Mouse (Mus musculus): ENCODE results near the gene Gstm6. TPM values are rescaled to one million over a fixed set of nuclear protein-coding genes. Genes with fewer than 3 reads are reported as not detected.

Gstm6 gene
- polyA plus RNA-seq (2017; shearing (Covaris generic)) = not detected

DNA sequence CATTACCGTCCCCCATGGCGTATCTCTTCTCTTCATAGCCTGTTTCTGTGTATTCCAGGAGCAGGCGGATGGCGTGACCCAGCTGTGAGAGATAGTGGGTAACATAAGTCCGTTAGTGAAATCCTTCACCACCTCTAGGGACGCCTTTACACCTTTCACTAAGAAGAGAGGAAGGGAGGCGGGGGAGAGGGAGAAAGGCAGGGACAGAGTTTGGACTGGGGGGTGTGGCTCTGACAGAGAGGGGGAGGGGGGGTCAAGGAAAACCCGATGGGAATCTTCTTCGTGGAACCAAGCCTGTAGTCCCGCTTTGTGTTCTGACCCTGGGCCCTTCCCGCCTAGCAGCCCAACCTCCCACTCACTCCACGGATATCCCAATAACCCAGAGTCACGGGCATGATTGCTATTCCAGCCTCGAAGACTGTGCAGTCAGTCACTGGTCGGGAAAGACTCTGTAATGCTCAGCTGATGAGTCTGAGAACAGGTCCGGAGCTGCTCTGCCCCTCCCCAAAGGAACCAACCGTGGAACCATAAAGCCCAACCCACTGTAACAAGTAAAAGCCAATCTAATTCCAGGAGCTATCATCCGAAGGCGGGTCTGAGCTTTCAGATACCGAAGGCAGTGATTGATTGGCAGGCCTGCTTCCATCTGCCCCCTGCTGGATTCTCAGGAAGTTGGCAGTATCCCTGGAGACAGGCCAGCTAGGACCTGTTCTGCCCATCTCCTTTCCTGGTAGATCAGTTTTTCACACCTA lies at the start of gene Gstm6:
Gene Gstm6, minus strand, starts transcription at position 511 of the 752 bp plus-strand sequence.

GRCm38 (mm10) chr3:107986041-107986562 lies 42.6 kb upstream of the Gstm6 start, which contains the start of gene Gstm2:
Gstm2 (minus strand) TSS chr3:107986453.

DNA sequence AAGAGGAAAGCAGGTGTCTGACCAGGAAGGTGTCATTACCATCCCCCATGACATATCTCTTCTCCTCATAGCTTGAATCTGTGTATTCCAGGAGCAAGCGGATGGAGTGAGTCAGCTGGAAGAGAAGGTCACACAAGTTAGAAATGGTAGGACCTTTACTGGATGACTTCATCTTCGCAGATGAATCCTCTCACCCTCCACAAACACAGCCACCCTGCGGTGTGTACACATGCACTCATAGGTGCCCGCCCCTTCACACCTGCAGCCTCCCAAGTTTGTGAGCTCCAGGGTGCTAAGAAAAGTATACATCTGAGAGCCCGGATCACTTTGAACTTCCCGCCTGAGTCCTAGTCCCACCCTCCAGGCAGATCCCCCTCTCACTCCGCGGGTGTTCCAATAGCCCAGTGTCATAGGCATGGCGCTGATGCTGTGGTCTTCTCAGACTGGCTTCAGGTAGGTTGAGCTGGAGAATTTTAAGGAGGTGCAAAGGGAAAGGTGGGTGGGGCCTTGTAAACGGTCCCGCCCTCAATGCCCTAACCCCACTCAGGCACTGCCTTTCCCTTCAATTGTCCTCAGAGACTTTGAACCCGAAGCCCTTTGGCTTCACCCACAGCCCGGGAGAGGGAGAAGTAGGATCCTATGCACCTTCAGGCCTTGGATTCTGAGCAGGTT lies 25.3 kb upstream of the Gstm6 start, which contains the start of gene Gstm3:
Gene Gstm3, minus strand, starts transcription at position 560 of the 672 bp plus-strand sequence.

GRCm38 (mm10) chr3:107931670-107932069 lies 11.9 kb downstream of the Gstm6 start, which contains the start of gene Gstm7:
Gstm7 (minus strand) TSS chr3:107931817.

DNA sequence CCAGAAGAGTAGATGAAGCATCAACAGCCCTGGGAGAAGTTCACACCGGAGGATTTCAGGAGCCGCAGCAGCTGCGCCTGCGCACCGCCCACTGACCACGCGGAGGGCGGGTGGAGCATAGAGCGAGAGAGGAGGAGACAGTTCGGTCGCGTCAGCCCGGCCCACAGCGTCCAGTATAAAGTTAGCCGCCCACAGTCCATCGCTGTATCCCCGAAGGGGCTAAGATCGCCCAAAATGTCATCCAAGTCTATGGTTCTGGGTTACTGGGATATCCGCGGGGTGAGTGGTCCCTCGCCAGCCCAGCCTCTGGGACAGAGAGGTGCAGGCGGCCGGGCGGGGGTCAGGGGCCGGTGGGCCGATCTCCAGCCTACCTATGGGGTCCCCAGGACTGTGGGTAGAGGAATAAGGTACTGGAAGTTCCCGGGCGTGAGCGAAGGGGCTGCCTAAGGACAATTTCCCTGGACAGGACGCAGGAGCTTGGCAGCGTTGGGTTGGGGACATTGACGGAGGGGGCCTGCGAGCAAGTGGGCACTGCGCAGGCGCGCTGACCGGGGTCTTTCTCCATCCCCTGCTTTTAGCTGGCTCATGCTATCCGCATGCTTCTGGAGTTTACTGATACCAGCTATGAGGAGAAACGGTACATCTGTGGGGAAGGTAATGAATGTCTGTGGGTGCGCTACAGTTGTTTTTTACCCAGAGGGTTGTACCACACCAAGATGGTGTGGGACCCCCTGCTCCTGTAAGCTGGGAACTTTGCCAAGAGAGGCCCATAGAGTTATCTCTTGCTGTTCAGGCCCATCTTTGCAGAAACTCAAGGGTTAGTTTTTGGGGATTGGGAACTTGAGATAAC lies 47.6 kb downstream of the Gstm6 start, which contains the start of gene Gstm5:
Gene Gstm5, plus strand, starts transcription at position 102 of the 850 bp plus-strand sequence.

Other genes starting within 250 kb of the Gstm6 start
- 10.7 TPM for gene Ahcyl1, start 247.2 kb downstream of the Gstm6 start, polyA plus RNA-seq (2017; shearing (Covaris generic))
- 22.6 TPM for gene Csf1, start 183.3 kb downstream of the Gstm6 start, polyA plus RNA-seq (2017; shearing (Covaris generic))
- not detected for gene Eps8l3, start 66.5 kb downstream of the Gstm6 start, polyA plus RNA-seq (2017; shearing (Covaris generic))
- gene Gstm5, start 47.9 kb downstream of the Gstm6 start, polyA plus RNA-seq (2017; shearing (Covaris generic)) = 1.4 TPM
- gene Gstm7, start 11.9 kb downstream of the Gstm6 start, polyA plus RNA-seq (2017; shearing (Covaris generic)) = 1.2 TPM
- gene Gstm3, start 25.5 kb upstream of the Gstm6 start, polyA plus RNA-seq (2017; shearing (Covaris generic)) = not detected
- not detected for gene Gstm2, start 42.7 kb upstream of the Gstm6 start, polyA plus RNA-seq (2017; shearing (Covaris generic))
- gene Gstm1, start 74.2 kb upstream of the Gstm6 start, polyA plus RNA-seq (2017; shearing (Covaris generic)) = 2.6 TPM
- gene Gstm4, start 101.1 kb upstream of the Gstm6 start, polyA plus RNA-seq (2017; shearing (Covaris generic)) = 10.1 TPM
- gene Ampd2, start 142.9 kb upstream of the Gstm6 start, polyA plus RNA-seq (2017; shearing (Covaris generic)) = 58.2 TPM
- gene Gnat2, start 149.0 kb upstream of the Gstm6 start, polyA plus RNA-seq (2017; shearing (Covaris generic)) = not detected
- gene Gnai3, start 202.4 kb upstream of the Gstm6 start, polyA plus RNA-seq (2017; shearing (Covaris generic)) = 204 TPM
- gene Gpr61, start 211.1 kb upstream of the Gstm6 start, polyA plus RNA-seq (2017; shearing (Covaris generic)) = not detected
- 0.56 TPM for gene Amigo1, start 242.6 kb upstream of the Gstm6 start, polyA plus RNA-seq (2017; shearing (Covaris generic))

Data from activated CD4-positive, CD25-positive, alpha-beta regulatory T cell, adult 9 weeks (primary cell).